Mouse (Mus musculus) C2C12 (cell line): Measurements from ENCODE around the gene Fdx1. TPM values are rescaled to one million over a fixed set of nuclear protein-coding genes. Genes with fewer than 3 reads are reported as not detected.

ENCODE experiments used
- H3K27me3 ChIP-seq: one replicate; pipeline ENCODE4 v1.6.1; 2011; ENCODE audit not compliant: control insufficient read depth, insufficient read depth, insufficient read length
- H3K36me3 ChIP-seq: one replicate; pipeline ENCODE4 v1.6.1; 2011; ENCODE audit not compliant: control insufficient read depth, insufficient read depth
- H3K4me3 ChIP-seq: one replicate; pipeline ENCODE4 v1.5.1; 2011; ENCODE audit warnings: mild to moderate bottlenecking, control low read depth; ENCODE audit not compliant: poor library complexity, insufficient read depth, severe bottlenecking
- H3K79me2 ChIP-seq: one replicate; pipeline ENCODE4 v1.6.1; 2011; ENCODE audit not compliant: control insufficient read depth, insufficient read depth
- H3K79me3 ChIP-seq: one replicate; pipeline ENCODE4 v1.6.1; 2011; ENCODE audit warnings: low read depth, control low read depth
- H3ac ChIP-seq: one replicate; pipeline ENCODE3; 2011; ENCODE audit warnings: low read depth; ENCODE audit not compliant: control insufficient read depth, insufficient read length
- CEBPB ChIP-seq: IDR thresholded peaks from one replicate; pipeline ENCODE4 v1.6.1; 2011; ENCODE audit warnings: low read depth, mild to moderate bottlenecking, control low read depth, moderate library complexity
- CTCF ChIP-seq: IDR thresholded peaks from one replicate; pipeline ENCODE4 v1.5.1; 2011; ENCODE audit not compliant: control insufficient read depth, insufficient read depth, insufficient read length
- FOSL1 ChIP-seq: IDR thresholded peaks from one replicate; pipeline ENCODE4 v1.8.0; 2011; ENCODE audit warnings: mild to moderate bottlenecking, low read length; ENCODE audit not compliant: poor library complexity, insufficient read depth, severe bottlenecking
- MAX ChIP-seq: IDR thresholded peaks from one replicate; pipeline ENCODE4 v1.6.1; 2011; ENCODE audit warnings: mild to moderate bottlenecking, control low read depth
- MYOD1 ChIP-seq: IDR thresholded peaks from one replicate; pipeline ENCODE4 v1.6.1; 2011; ENCODE audit warnings: low read depth; ENCODE audit not compliant: control insufficient read depth, insufficient read length
- MYOG ChIP-seq: IDR thresholded peaks from one replicate; pipeline ENCODE4 v1.6.1; 2011; ENCODE audit not compliant: control insufficient read depth, insufficient read length; ENCODE audit errors: extremely low read depth
- USF1 ChIP-seq: IDR thresholded peaks from one replicate; pipeline ENCODE4 v1.6.1; 2011; ENCODE audit warnings: low read depth, mild to moderate bottlenecking, control low read depth, moderate library complexity
- polyA plus RNA-seq: library from polyadenylated mRNA; unstranded; fragments of >200 nt; fragmentation: generic; extraction: Trizol; gene quantifications from one replicate; pipeline ENCODE4 v1.2.1, GENCODE M21; 2012; ENCODE audit warnings: missing spikeins

Fdx1 gene
- polyA plus RNA-seq, 1 experiment, result 42.2 TPM

GRCm38 (mm10) chr9:52003501-52003900, 40.1 kb upstream of the Fdx1 start:
- Histone ChIP-seq H3K36me3 (no peaks in the 10 kb centered on the region), H3K79me3 (no peaks in the 10 kb centered on the region), H3K27me3 (no peaks in the 10 kb centered on the region), H3ac (no peak overlapping the region), H3K4me3 (no peak overlapping the region), H3K79me2 (no peaks in the 10 kb centered on the region)
- TF ChIP-seq CTCF (no peak), MAX (no peak), CEBPB (no peak), MYOG (no peak), MYOD1 (no peak), FOSL1 (no peak), USF1 (no peak)

DNA sequence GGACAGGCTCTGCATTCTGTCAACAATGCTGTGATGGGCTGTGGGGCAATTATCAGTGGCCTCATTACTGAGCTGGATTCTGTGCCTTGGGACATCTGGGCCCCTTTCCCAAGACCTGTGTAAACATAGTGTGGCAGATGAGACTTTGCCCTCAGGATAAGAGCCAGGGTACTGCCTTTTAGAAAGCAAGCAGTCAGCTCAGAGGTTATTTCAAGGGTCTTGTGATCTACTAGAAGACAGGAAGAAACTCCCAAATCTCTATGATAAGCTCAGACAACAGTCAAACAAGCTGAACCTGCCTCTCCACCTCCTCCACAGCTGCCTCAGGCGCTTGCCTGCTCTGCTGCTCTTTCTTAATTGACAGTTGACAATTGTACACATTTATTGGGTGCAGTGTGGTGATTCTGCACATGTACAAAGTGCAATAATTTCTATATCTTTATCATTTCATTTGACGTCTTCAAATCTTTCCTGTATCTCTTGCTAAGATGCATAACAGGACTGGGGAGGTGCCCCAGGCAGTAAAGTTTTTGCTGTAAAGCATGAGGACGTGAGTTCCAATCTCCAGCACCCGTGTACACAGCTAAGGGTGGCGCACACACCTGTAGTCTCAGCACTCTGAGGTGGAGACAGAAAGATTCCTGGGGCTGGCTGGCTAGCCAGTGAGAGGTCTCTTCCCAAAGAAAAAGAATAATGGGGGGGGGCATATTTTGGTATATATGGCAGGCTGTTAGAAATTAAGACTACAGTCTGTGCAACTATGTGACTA, 32.2 kb upstream of the Fdx1 start:
- no peak overlapping the region for H3ac ChIP-seq
- no peak for TF ChIP-seq CEBPB
- TF ChIP-seq MYOD1, result no peak
- TF ChIP-seq MYOG, result no peak
- TF ChIP-seq MAX, result no peak
- no peak for TF ChIP-seq USF1
- TF ChIP-seq CTCF, result no peak
- no peak for TF ChIP-seq FOSL1
- H3K79me3 ChIP-seq, result no peaks in the 10 kb centered on the region
- no peaks in the 10 kb centered on the region for H3K79me2 ChIP-seq
- H3K36me3 ChIP-seq, result no peaks in the 10 kb centered on the region
- no peak overlapping the region for H3K4me3 ChIP-seq
- H3K27me3 ChIP-seq, result no peaks in the 10 kb centered on the region

- no peaks in the 10 kb centered on the region for H3K27me3 ChIP-seq
- no peak overlapping the region for H3ac ChIP-seq
- no peak overlapping the region for H3K4me3 ChIP-seq
- TF ChIP-seq CEBPB, result no peak
- TF ChIP-seq MYOD1, result no peak
- no peak for TF ChIP-seq CTCF
- TF ChIP-seq MAX, result no peak
- no peak for TF ChIP-seq FOSL1
- TF ChIP-seq USF1, result no peak
- no peak for TF ChIP-seq MYOG
- no peaks in the 10 kb centered on the region for H3K79me3 ChIP-seq
- no peaks in the 10 kb centered on the region for H3K36me3 ChIP-seq
- no peaks in the 10 kb centered on the region for H3K79me2 ChIP-seq
Measured at GRCm38 (mm10) chr9:51994636-51995260, 31.4 kb upstream of the Fdx1 start.

DNA sequence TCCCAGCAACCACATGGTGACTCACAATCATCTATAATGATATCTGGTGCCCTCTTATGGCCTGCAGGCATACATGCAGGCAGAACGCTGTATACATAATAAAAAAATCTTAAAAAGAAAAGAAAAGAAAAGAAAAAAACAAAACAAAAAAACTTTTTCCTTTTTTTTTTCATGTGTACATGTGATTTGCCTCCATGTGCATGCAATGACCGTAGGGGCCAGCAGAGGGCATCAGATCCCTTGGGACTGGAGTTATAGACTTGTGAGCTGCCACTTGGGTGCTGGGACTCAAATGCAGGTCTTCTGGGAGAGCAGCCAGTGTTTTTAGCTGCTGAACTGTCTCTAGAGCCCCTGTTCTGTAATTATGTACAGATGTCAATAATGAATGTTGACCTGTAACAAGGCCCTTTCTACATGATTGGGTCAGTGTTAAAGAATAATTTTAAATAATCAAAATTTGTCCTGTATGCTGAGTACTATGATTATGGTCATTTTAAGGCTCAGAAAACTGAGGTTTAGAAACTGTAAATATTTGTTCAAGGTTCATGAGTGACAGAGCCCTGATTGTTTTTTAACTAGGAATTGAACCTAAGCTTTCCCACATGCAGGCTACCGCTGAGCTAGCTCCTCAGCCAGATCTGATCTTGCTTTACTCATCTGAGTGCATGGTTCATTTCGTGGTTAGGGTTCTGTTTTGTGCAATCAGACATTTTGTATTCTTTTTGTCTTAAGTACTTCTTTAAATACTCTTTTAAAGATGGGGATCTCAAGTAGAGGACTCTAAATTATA, 30.3 kb upstream of the Fdx1 start:
- Histone ChIP-seq H3K4me3 (no peak overlapping the region), H3K27me3 (no peaks in the 10 kb centered on the region), H3ac (no peak overlapping the region), H3K79me2 (no peaks in the 10 kb centered on the region), H3K36me3 (no peaks in the 10 kb centered on the region), H3K79me3 (no peaks in the 10 kb centered on the region)
- TF ChIP-seq MYOG, result no peak
- no peak for TF ChIP-seq CEBPB
- no peak for TF ChIP-seq CTCF
- no peak for TF ChIP-seq USF1
- TF ChIP-seq MAX, result no peak
- TF ChIP-seq MYOD1, result no peak
- TF ChIP-seq FOSL1, result no peak

- H3K27me3 ChIP-seq, result no peaks in the 10 kb centered on the region
- H3ac ChIP-seq, result no peak overlapping the region
- TF ChIP-seq CEBPB (no peak), MYOD1 (no peak), MAX (no peak), MYOG (no peak), USF1 (no peak), FOSL1 (no peak), CTCF (no peak)
- no peak overlapping the region for H3K4me3 ChIP-seq
- no peaks in the 10 kb centered on the region for H3K36me3 ChIP-seq
- H3K79me2 ChIP-seq, result no peaks in the 10 kb centered on the region
- H3K79me3 ChIP-seq, result no peaks in the 10 kb centered on the region
Measured at GRCm38 (mm10) chr9:51991241-51991876, 28.0 kb upstream of the Fdx1 start.
